Mouse (Mus musculus) midbrain, embryonic 12.5 days (tissue): ENCODE data around the gene Cyb561a3. TPM values are rescaled to one million over a fixed set of nuclear protein-coding genes. Genes with fewer than 3 reads are reported as not detected.

Experiments
- ATAC-seq: fragments of 200-750 bp; cut with Nextera tagmentation; 2 replicates; pipeline ENCODE4 v1.8.0; 2017; ENCODE audit warnings: low read depth, moderate TSS enrichment, moderate library complexity; ENCODE audit not compliant: low FRiP score
- H3K27ac ChIP-seq: fragments of 300-500 bp; sonication (generic); replicated peaks from 2 replicates; pipeline ENCODE4 v1.5.1; 2016; ENCODE audit warnings: mild to moderate bottlenecking
- H3K27me3 ChIP-seq: fragments of 300-500 bp; sonication (generic); 2 replicates; pipeline ENCODE4 v1.6.1; 2016; ENCODE audit warnings: mild to moderate bottlenecking
- H3K36me3 ChIP-seq: fragments of 300-500 bp; sonication (generic); 2 replicates; pipeline ENCODE4 v1.6.1; 2016
- H3K4me1 ChIP-seq: fragments of 300-500 bp; sonication (generic); 2 replicates; pipeline ENCODE4 v1.6.1; 2016
- H3K4me2 ChIP-seq: fragments of 300-500 bp; sonication (generic); replicated peaks from 2 replicates; pipeline ENCODE4 v1.6.1; 2016; ENCODE audit warnings: mild to moderate bottlenecking, moderate library complexity
- H3K4me3 ChIP-seq: fragments of 300-500 bp; sonication (generic); 2 replicates; pipeline ENCODE4 v1.5.1; 2016; ENCODE audit warnings: mild to moderate bottlenecking
- H3K9ac ChIP-seq: fragments of 300-500 bp; sonication (generic); replicated peaks from 2 replicates; pipeline ENCODE4 v1.6.1; 2016; ENCODE audit warnings: mild to moderate bottlenecking, moderate library complexity
- H3K9me3 ChIP-seq: fragments of 300-500 bp; sonication (generic); 2 replicates; pipeline ENCODE4 v1.6.1; 2016; ENCODE audit warnings: mild to moderate bottlenecking
- WGBS: fragments of 180-500 bp; shearing (Covaris S2); methylation state at CpG from one replicate; pipeline ENCODE4 v1.1.7; 2016; 5-methylcytosine and 5-hydroxymethylcytosine counted together
- polyA plus RNA-seq: library from polyadenylated mRNA; unstranded; fragments of >200 nt; fragmentation: Nextera tagmentation; extraction: Ambion mirVana; gene quantifications from 2 replicates; pipeline ENCODE4 v1.2.1, GENCODE M21; 2016

Gene Cyb561a3
- polyA plus RNA-seq, 1 experiment from 2014 or later, result 16.7 TPM

DNA sequence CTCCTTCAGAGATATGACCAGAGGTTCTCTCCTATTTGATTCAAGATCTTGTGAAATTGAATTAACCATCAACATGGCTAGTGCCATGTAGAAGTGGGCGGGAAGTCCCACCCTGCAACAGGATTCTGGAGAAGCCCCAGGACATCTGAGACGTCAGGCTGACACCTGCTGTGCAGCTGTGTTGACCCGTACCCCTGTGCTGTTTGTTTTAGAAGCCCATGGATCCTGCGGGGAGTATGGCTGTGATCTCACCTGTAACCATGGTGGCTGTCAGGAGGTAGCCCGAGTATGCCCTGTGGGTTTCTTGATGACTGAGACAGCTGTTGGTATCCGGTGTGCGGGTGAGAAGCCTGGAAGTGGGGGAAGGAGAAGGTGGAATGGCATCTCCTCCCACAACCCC lies 60.9 kb downstream of the Cyb561a3 start:
- Histone ChIP-seq H3K9ac (no peak overlapping the region), H3K36me3 (no peaks in the 10 kb centered on the region), H3K4me1 (peaks cover 14% of the 10 kb centered on the region), H3K9me3 (no peaks in the 10 kb centered on the region), H3K4me3 (no peak overlapping the region), H3K4me2 (no peak overlapping the region), H3K27ac (no peak overlapping the region), H3K27me3 (peaks cover 21% of the 10 kb centered on the region)
- WGBS, result 72% methylated on average over 7 of the region's 7 CpGs
- ATAC-seq, result no peak

DNA sequence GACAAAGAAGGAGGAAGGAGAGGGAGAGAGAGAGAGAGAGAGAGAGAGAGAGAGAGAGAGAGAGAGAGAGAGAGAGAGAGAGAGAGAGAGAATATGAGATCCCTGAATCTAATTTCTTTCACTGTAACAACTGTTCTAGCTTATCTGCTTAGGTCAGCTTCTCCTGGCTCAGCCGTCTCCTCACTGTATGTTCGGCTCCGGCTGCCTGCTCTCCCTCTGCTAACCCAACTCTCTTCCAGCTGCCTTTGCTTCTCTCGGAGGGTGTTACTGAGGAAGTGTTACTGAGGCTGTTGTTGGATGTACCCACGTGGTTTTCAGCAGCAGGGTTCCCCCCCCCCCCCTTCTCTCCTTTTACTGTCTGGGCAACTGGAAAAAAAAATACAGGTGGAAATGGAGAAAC lies 63.1 kb downstream of the Cyb561a3 start:
- no peak overlapping the region for H3K4me3 ChIP-seq
- H3K27ac ChIP-seq, result no peak overlapping the region
- no peak for ATAC-seq
- WGBS, result 28% methylated on average over 5 of the region's 5 CpGs
- no peak overlapping the region for H3K9ac ChIP-seq
- no peaks in the 10 kb centered on the region for H3K36me3 ChIP-seq
- H3K4me2 ChIP-seq, result no peak overlapping the region
- peaks cover 9% of the 10 kb centered on the region for H3K27me3 ChIP-seq
- H3K9me3 ChIP-seq, result no peaks in the 10 kb centered on the region
- H3K4me1 ChIP-seq, result peaks cover 3% of the 10 kb centered on the region

- H3K4me3 ChIP-seq, result no peak overlapping the region
- no peak overlapping the region for H3K9ac ChIP-seq
- peaks cover 3% of the 10 kb centered on the region for H3K27me3 ChIP-seq
- ATAC-seq, result no peak
- no peaks in the 10 kb centered on the region for H3K36me3 ChIP-seq
- H3K27ac ChIP-seq, result no peak overlapping the region
- H3K4me1 ChIP-seq, result no peaks in the 10 kb centered on the region
- H3K9me3 ChIP-seq, result no peaks in the 10 kb centered on the region
- WGBS, result 51% methylated on average over 13 of the region's 13 CpGs
- H3K4me2 ChIP-seq, result no peak overlapping the region
These were observed 63.8 kb downstream of the Cyb561a3 start for GRCm38 (mm10) chr19:10640589-10641378.

Other genes with a start within 250 kb of the Cyb561a3 start
- gene Syt7, start 188.1 kb upstream of the Cyb561a3 start, polyA plus RNA-seq, result 3.9 and 4.4 TPM in 2 replicates
- gene Lrrc10b, start 119.7 kb upstream of the Cyb561a3 start, polyA plus RNA-seq, result 0.36 and 1.2 TPM in 2 replicates
- gene Ppp1r32, start 94.2 kb upstream of the Cyb561a3 start, polyA plus RNA-seq, result 0.27 and 1.1 TPM in 2 replicates
- 61.8 and 67.6 TPM in 2 replicates for gene Cpsf7, start 51.9 kb upstream of the Cyb561a3 start, polyA plus RNA-seq
- gene Sdhaf2, start 51.0 kb upstream of the Cyb561a3 start, polyA plus RNA-seq, result 54.8 and 54.9 TPM in 2 replicates
- gene Tmem216, start 20.9 kb upstream of the Cyb561a3 start, polyA plus RNA-seq, result 52.3 and 58.5 TPM in 2 replicates
- gene Tmem138, start 190 bp downstream of the Cyb561a3 start, polyA plus RNA-seq, result 50.4 and 52.5 TPM in 2 replicates
- gene Ddb1, start 28.2 kb downstream of the Cyb561a3 start, polyA plus RNA-seq, result 406 and 413 TPM in 2 replicates
- gene Tkfc, start 28.5 kb downstream of the Cyb561a3 start, polyA plus RNA-seq, result 22.9 and 25.0 TPM in 2 replicates
- gene Vwce, start 57.0 kb downstream of the Cyb561a3 start, polyA plus RNA-seq, result 0.33 and 0.54 TPM in 2 replicates
- gene Pga5, start 100.9 kb downstream of the Cyb561a3 start, polyA plus RNA-seq, result not detected in 2 replicates
- gene Vps37c, start 111.6 kb downstream of the Cyb561a3 start, polyA plus RNA-seq, result 30.5 and 31.9 TPM in 2 replicates
- 0.27 and 0.32 TPM in 2 replicates for gene Cd5, start 161.8 kb downstream of the Cyb561a3 start, polyA plus RNA-seq